Mouse (Mus musculus) bone marrow macrophage, adult 2 months (primary cell): ENCODE data around the gene Col23a1. TPM values are rescaled to one million over a fixed set of nuclear protein-coding genes. Genes with fewer than 3 reads are reported as not detected.

Experiments
- H3K27ac ChIP-seq: 2 replicates; pipeline ENCODE4 v1.5.1; 2012; ENCODE audit warnings: low read depth, low read length; ENCODE audit not compliant: insufficient read depth
- H3K4me1 ChIP-seq: 2 replicates; pipeline ENCODE4 v1.6.1; 2012; ENCODE audit warnings: low read length; ENCODE audit not compliant: control insufficient read depth, insufficient read depth
- H3K4me3 ChIP-seq: 2 replicates; pipeline ENCODE4 v1.5.1; 2012; ENCODE audit warnings: mild to moderate bottlenecking, low read length, moderate library complexity; ENCODE audit not compliant: insufficient read depth
- CTCF ChIP-seq: IDR thresholded peaks from 2 replicates; pipeline ENCODE4 v1.5.1; 2012; ENCODE audit warnings: low read depth, mild to moderate bottlenecking, low read length, moderate library complexity
- POLR2A ChIP-seq: IDR thresholded peaks from 2 replicates; pipeline ENCODE4 v1.6.1; 2012; ENCODE audit warnings: mild to moderate bottlenecking, low read depth, low read length, borderline replicate concordance
- polyA plus RNA-seq: library from polyadenylated mRNA; stranded (reverse); fragments of >200 nt; gene quantifications from 2 replicates; pipeline ENCODE4 v1.2.4, GENCODE M21; 2012; ENCODE audit not compliant: missing spikeins, insufficient read depth, insufficient read length

The Col23a1 gene
- polyA plus RNA-seq, 1 experiment: 0.13 TPM

- Histone ChIP-seq H3K4me1 (no peaks in the 10 kb centered on the region), H3K4me3 (no peak overlapping the region), H3K27ac (no peak overlapping the region)
- TF ChIP-seq POLR2A (no peak), CTCF (no peak)
These were observed 30.9 kb downstream of the Col23a1 start for GRCm38 (mm10) chr11:51320609-51321008.

DNA sequence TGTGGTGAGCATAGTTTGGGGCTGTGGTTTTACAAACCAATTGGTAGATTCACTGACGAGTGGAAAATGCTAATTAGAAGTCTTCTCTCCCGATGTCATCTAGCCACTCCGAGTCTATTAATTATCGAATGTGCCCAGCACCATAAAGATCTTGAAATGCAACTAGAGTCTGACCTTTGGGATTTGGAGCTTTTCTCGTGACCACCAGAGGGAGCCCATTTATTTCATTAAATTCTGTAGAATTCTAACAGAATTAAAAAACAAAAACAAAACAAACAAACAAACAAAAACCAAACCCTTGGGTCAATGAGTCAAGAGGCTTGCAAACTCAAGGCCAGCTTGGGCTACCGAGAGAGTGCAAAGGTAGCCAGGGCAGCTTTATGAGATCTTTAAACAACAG is 37.2 kb downstream of the Col23a1 start:
- peaks cover 38% of the 10 kb centered on the region for H3K4me1 ChIP-seq
- TF ChIP-seq POLR2A (no peak), CTCF (peak; percentile 30; the same call in 1 of the 2 replicates)
- no peak overlapping the region for H3K4me3 ChIP-seq
- no peak overlapping the region for H3K27ac ChIP-seq

GRCm38 (mm10) chr11:51328387-51328942 is 38.7 kb downstream of the Col23a1 start:
- no peak for TF ChIP-seq CTCF
- TF ChIP-seq POLR2A: no peak
- H3K4me3 ChIP-seq: no peak overlapping the region
- peak overlapping the region; percentile 77 for H3K27ac ChIP-seq
- peaks cover 38% of the 10 kb centered on the region for H3K4me1 ChIP-seq

- TF ChIP-seq CTCF (no peak), POLR2A (no peak)
- H3K4me1 ChIP-seq: peaks cover 38% of the 10 kb centered on the region
- peak overlapping the region; percentile 31 for H3K4me3 ChIP-seq
- peak overlapping the region; percentile 89 for H3K27ac ChIP-seq
These were observed 40.4 kb downstream of the Col23a1 start for GRCm38 (mm10) chr11:51329837-51330714.

- Histone ChIP-seq H3K27ac (no peak overlapping the region), H3K4me1 (peaks cover 23% of the 10 kb centered on the region), H3K4me3 (no peak overlapping the region)
- TF ChIP-seq POLR2A (no peak), CTCF (no peak)
These were observed 44.3 kb downstream of the Col23a1 start for GRCm38 (mm10) chr11:51334017-51334416.

GRCm38 (mm10) chr11:51337585-51337984 is 47.9 kb downstream of the Col23a1 start:
- TF ChIP-seq CTCF (no peak), POLR2A (no peak)
- H3K4me1 ChIP-seq: peaks cover 9% of the 10 kb centered on the region
- H3K27ac ChIP-seq: no peak overlapping the region
- H3K4me3 ChIP-seq: no peak overlapping the region

GRCm38 (mm10) chr11:51338416-51338815 is 48.7 kb downstream of the Col23a1 start:
- Histone ChIP-seq H3K4me3 (no peak overlapping the region), H3K27ac (no peak overlapping the region), H3K4me1 (peaks cover 9% of the 10 kb centered on the region)
- TF ChIP-seq POLR2A: no peak
- TF ChIP-seq CTCF: no peak

GRCm38 (mm10) chr11:51341091-51341490 is 51.4 kb downstream of the Col23a1 start:
- H3K4me1 ChIP-seq: peaks cover 9% of the 10 kb centered on the region
- H3K27ac ChIP-seq: no peak overlapping the region
- no peak for TF ChIP-seq CTCF
- TF ChIP-seq POLR2A: no peak
- no peak overlapping the region for H3K4me3 ChIP-seq

DNA sequence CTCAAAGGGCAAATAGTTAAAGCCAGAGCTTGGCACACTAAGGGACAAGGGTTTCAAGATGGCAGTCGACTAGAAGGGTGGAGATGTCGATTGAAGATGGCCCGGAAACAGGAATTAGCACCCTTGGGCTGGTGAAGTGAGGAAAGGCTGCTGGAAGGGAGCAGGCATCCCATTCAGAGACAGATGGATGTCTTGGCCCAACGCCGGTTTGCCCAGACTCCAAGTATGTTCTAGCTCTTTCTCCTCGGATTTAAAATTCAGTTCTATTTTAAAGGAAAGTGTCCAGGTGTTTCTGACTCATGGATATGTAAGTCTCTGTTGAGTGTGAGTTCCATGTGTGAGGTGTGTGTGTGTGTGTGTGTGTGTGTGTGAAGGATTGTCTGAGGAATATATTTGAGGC is 53.1 kb downstream of the Col23a1 start:
- no peak overlapping the region for H3K27ac ChIP-seq
- no peak overlapping the region for H3K4me3 ChIP-seq
- TF ChIP-seq POLR2A (no peak), CTCF (no peak)
- H3K4me1 ChIP-seq: peaks cover 11% of the 10 kb centered on the region

DNA sequence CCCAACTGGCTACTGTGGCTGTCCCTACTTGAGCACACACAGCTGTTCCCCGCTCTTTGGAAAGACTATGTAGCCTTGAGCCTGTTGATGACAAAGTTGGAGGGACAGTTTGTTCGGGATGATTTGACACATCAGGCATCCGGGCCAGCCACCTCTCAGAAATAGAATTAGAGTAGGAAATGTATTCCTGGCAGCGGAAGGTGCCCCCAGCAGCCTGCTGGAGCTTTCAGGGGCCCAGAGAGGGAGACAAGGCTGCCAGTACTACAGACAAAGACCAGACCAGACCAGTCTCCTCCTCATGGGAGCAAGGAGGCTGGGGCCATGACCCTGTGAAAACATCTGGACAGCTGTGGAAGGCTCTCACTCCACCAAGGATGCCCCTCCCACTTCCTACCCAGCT is 53.6 kb downstream of the Col23a1 start:
- TF ChIP-seq POLR2A (no peak), CTCF (no peak)
- H3K4me1 ChIP-seq: peaks cover 12% of the 10 kb centered on the region
- H3K27ac ChIP-seq: no peak overlapping the region
- H3K4me3 ChIP-seq: no peak overlapping the region
